Mouse (Mus musculus): Measurements from ENCODE around the gene Sema6d. TPM values are rescaled to one million over a fixed set of nuclear protein-coding genes. Genes with fewer than 3 reads are reported as not detected.

Gene Sema6d
- polyA plus RNA-seq, 1 experiment from 2014 or later: 19.0 TPM

DNA sequence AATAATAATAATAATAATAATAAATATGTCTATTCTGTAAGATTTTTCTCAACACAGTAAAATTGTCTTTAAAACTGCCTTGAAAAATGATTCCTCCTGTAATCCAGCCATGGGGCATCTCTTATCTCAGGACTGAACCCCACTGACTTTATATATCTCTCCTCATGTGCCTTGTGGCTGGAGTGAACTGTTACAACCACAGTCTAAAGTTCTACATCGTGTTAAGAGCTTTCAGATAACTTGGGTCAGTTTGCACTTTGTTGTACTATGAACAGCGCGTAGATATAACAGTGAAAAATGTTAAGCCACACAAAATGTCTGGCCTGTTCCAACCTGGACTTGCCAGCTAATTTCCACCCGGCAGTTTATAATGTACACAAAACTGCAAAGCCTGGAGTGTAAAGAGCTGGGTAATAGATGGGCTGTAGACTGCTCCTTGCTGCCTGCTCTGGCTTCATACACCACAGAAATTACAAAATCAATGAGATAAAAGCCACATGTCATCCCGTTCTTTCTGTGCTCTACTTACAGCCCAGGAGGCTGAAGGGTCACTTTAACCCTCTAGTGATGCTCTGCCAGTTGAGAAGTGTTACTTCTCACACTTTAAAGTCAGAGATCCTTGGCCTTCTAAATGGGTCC is 467.2 kb downstream of the Sema6d start:
- Histone ChIP-seq H3K4me1 (replicated peaks; ENCODE audit: control insufficient read depth, insufficient read depth, low read length) (peaks cover 11% of the 10 kb centered on the region), H3K9me3 (ENCODE audit: control insufficient read depth, low read length) (no peaks in the 10 kb centered on the region), H3K27me3 (ENCODE audit: control insufficient read depth, insufficient read depth, low read depth, low read length) (no peaks in the 10 kb centered on the region), H3K9ac (ENCODE audit: low read length) (no peak overlapping the region), H3K4me2 (ENCODE audit: low read depth, low read length) (no peak overlapping the region), H3K4me3 (ENCODE audit: low read length) (no peak overlapping the region), H3K36me3 (ENCODE audit: control insufficient read depth, insufficient read depth, low read length) (no peaks in the 10 kb centered on the region), H3K27ac (ENCODE audit: low read length) (peak overlapping the region; percentile 23)
- WGBS: 34% methylated on average over 5 of the region's 5 CpGs
- ATAC-seq (ENCODE audit: low read depth): peak; percentile 89

DNA sequence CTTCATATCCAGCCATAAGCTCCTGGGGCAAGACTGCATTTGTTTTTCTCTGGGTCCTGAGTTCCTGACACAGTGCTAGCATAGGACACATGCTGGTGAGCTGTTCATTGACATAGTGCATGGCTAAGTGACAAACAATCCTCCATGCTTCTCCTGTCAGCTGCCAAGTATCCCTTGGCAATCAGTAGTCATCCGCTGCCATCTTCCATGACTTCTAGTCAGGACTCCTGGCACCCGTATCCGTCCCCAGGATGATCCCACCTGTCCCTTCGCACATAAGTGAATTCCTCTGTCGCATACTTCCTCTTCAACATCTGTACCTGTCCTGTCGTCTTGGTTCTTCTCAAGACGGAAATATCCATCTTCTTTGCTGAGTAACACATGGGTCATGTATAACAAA is 468.3 kb downstream of the Sema6d start:
- no peak for ATAC-seq (ENCODE audit: low read depth)
- Histone ChIP-seq H3K4me1 (replicated peaks; ENCODE audit: control insufficient read depth, insufficient read depth, low read length) (peaks cover 11% of the 10 kb centered on the region), H3K36me3 (ENCODE audit: control insufficient read depth, insufficient read depth, low read length) (no peaks in the 10 kb centered on the region), H3K9me3 (ENCODE audit: control insufficient read depth, low read length) (no peaks in the 10 kb centered on the region), H3K9ac (ENCODE audit: low read length) (no peak overlapping the region), H3K27ac (ENCODE audit: low read length) (no peak overlapping the region), H3K27me3 (ENCODE audit: control insufficient read depth, insufficient read depth, low read depth, low read length) (no peaks in the 10 kb centered on the region), H3K4me2 (ENCODE audit: low read depth, low read length) (no peak overlapping the region), H3K4me3 (ENCODE audit: low read length) (no peak overlapping the region)
- 80% methylated on average over 7 of the region's 7 CpGs for WGBS

DNA sequence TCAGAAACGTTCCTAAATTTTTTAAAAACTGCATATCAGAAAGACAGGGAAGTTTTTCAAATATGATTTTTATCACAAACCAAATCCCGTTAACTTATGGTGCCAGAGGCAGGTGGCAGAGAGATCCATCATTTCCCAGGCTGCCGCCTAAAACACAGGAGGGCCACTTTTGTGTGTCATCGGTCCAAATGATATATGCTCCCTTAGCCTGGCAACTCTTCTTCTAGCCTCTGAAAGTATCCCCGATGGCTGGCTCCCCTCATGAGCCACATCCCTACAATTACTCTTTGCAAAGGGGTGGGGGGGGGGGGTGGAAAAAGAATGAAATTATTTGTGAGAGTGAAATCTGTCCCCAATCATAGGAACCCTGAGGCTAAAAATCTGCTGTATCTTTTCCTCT is 471.9 kb downstream of the Sema6d start:
- Histone ChIP-seq H3K4me1 (replicated peaks; ENCODE audit: control insufficient read depth, insufficient read depth, low read length) (peaks cover 5% of the 10 kb centered on the region), H3K36me3 (ENCODE audit: control insufficient read depth, insufficient read depth, low read length) (no peaks in the 10 kb centered on the region), H3K9me3 (ENCODE audit: control insufficient read depth, low read length) (no peaks in the 10 kb centered on the region), H3K9ac (ENCODE audit: low read length) (no peak overlapping the region), H3K4me3 (ENCODE audit: low read length) (no peak overlapping the region), H3K27ac (ENCODE audit: low read length) (no peak overlapping the region), H3K4me2 (ENCODE audit: low read depth, low read length) (no peak overlapping the region), H3K27me3 (ENCODE audit: control insufficient read depth, insufficient read depth, low read depth, low read length) (no peaks in the 10 kb centered on the region)
- WGBS: 54% methylated on average over 5 of the region's 5 CpGs
- no peak for ATAC-seq (ENCODE audit: low read depth)

DNA sequence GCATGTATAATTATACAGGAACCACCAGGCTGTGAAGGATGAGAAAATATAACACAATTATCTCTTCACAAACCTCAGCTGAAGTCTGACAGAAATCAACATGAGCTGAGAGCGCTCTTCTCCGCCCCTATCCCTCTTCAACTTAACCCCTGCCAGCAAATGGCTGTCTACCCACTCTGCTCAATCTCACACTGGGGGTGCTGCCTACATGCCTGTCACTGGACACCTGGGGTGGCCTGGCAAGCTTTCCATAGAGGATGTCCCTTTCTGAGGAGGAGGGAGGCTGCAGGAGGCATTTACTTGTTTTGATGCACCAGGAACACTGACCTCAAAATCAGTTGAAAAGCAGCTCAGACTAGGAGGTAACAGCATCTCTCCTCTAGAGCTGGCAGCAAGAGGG is 472.3 kb downstream of the Sema6d start:
- H3K4me2 ChIP-seq (ENCODE audit: low read depth, low read length): no peak overlapping the region
- peaks cover 5% of the 10 kb centered on the region for H3K4me1 ChIP-seq (replicated peaks; ENCODE audit: control insufficient read depth, insufficient read depth, low read length)
- no peaks in the 10 kb centered on the region for H3K9me3 ChIP-seq (ENCODE audit: control insufficient read depth, low read length)
- no peak overlapping the region for H3K4me3 ChIP-seq (ENCODE audit: low read length)
- no peaks in the 10 kb centered on the region for H3K27me3 ChIP-seq (ENCODE audit: control insufficient read depth, insufficient read depth, low read depth, low read length)
- no peaks in the 10 kb centered on the region for H3K36me3 ChIP-seq (ENCODE audit: control insufficient read depth, insufficient read depth, low read length)
- H3K27ac ChIP-seq (ENCODE audit: low read length): no peak overlapping the region
- 48% methylated on average over 2 of the region's 2 CpGs for WGBS
- ATAC-seq (ENCODE audit: low read depth): no peak
- H3K9ac ChIP-seq (ENCODE audit: low read length): no peak overlapping the region

DNA sequence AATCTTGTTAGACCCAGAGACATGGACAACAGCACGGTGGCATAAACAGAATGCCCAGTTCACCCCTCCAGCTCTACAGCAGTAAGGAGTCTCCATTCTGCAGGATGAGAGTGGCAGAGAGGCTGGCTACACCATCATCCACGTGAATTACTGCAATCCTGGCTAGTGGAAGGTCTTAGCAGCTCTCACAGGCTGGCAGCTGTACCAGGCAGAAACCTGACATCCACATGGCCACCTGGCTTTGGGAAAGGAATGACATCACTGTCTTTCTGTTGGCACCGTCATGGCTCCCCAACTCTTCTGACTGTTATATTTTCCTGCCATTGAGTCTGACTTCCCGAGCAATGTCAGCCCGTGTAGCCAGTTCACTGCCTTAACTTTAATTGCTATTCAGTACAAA is 474.0 kb downstream of the Sema6d start:
- Histone ChIP-seq H3K27me3 (ENCODE audit: control insufficient read depth, insufficient read depth, low read depth, low read length) (no peaks in the 10 kb centered on the region), H3K9me3 (ENCODE audit: control insufficient read depth, low read length) (no peaks in the 10 kb centered on the region), H3K36me3 (ENCODE audit: control insufficient read depth, insufficient read depth, low read length) (no peaks in the 10 kb centered on the region), H3K27ac (ENCODE audit: low read length) (no peak overlapping the region), H3K4me3 (ENCODE audit: low read length) (no peak overlapping the region), H3K9ac (ENCODE audit: low read length) (no peak overlapping the region), H3K4me2 (ENCODE audit: low read depth, low read length) (no peak overlapping the region), H3K4me1 (replicated peaks; ENCODE audit: control insufficient read depth, insufficient read depth, low read length) (no peaks in the 10 kb centered on the region)
- ATAC-seq (ENCODE audit: low read depth): no peak
- 77% methylated on average over 5 of the region's 5 CpGs for WGBS

DNA sequence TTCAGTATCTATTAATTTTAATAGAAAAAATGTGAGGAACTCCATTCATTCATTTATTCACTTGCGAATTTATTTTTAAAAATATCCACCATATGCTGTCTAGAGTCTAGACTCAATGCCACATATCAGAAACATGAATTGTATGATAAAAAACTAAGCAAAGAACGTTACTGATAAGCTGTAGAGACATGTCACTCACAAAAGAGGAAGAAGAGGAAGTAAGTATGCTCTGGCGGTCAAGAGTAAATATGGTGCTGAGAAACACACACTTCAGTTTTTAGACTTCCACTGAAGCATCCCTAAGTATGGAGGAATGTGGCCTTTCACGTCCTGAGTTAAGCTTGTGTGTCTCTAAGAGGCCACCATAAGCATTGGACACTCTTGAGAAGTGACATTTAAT is 484.0 kb downstream of the Sema6d start:
- Histone ChIP-seq H3K36me3 (ENCODE audit: control insufficient read depth, insufficient read depth, low read length) (no peaks in the 10 kb centered on the region), H3K9ac (ENCODE audit: low read length) (no peak overlapping the region), H3K4me2 (ENCODE audit: low read depth, low read length) (no peak overlapping the region), H3K9me3 (ENCODE audit: control insufficient read depth, low read length) (no peaks in the 10 kb centered on the region), H3K27ac (ENCODE audit: low read length) (no peak overlapping the region), H3K4me1 (replicated peaks; ENCODE audit: control insufficient read depth, insufficient read depth, low read length) (no peaks in the 10 kb centered on the region), H3K4me3 (ENCODE audit: low read length) (no peak overlapping the region), H3K27me3 (ENCODE audit: control insufficient read depth, insufficient read depth, low read depth, low read length) (no peaks in the 10 kb centered on the region)
- WGBS: 57% methylated on average over 4 of the region's 4 CpGs
- no peak for ATAC-seq (ENCODE audit: low read depth)

DNA sequence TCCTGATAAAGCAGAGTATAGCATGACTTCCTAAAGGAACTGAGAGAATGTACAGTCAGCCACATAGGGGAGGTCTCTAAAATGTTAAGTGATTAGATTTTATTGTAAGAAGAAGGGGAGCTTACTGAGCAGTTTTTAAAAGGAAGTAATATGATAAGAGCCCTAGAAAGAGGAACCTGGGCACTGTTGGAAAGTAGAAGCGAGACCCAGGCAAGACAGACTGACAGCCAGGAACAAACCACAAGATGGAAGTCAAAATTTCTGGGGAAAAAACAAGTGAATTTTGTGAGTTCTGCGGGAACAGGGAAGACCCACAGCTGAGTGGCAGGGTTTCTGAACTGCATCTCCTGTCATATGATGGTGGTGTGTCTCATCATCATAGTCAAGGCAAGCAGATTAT is 486.3 kb downstream of the Sema6d start:
- H3K27me3 ChIP-seq (ENCODE audit: control insufficient read depth, insufficient read depth, low read depth, low read length): no peaks in the 10 kb centered on the region
- ATAC-seq (ENCODE audit: low read depth): no peak
- H3K9me3 ChIP-seq (ENCODE audit: control insufficient read depth, low read length): no peaks in the 10 kb centered on the region
- H3K4me1 ChIP-seq (replicated peaks; ENCODE audit: control insufficient read depth, insufficient read depth, low read length): no peaks in the 10 kb centered on the region
- WGBS: 80% methylated on average over 2 of the region's 2 CpGs
- H3K27ac ChIP-seq (ENCODE audit: low read length): no peak overlapping the region
- H3K4me2 ChIP-seq (ENCODE audit: low read depth, low read length): no peak overlapping the region
- no peak overlapping the region for H3K4me3 ChIP-seq (ENCODE audit: low read length)
- no peak overlapping the region for H3K9ac ChIP-seq (ENCODE audit: low read length)
- H3K36me3 ChIP-seq (ENCODE audit: control insufficient read depth, insufficient read depth, low read length): no peaks in the 10 kb centered on the region

DNA sequence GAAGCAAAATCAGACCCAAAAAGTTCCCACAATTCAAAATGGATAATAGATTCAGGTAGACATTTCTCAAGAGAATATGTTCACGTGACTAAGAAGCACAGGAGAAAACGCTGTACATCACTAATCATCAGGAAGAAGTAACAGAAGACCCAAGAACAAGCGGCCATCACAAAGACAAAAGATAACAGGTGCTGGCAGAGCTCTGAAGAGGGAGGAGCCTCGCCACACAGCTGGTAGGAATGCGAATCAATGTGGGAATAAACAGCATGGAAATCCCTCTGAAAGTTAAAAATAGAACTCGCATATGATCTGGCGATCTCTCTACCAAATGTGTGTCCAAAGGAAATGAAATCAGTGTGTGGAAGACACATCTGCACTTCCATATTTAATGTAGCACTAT is 493.8 kb downstream of the Sema6d start:
- Histone ChIP-seq H3K4me3 (ENCODE audit: low read length) (no peak overlapping the region), H3K36me3 (ENCODE audit: control insufficient read depth, insufficient read depth, low read length) (no peaks in the 10 kb centered on the region), H3K27me3 (ENCODE audit: control insufficient read depth, insufficient read depth, low read depth, low read length) (no peaks in the 10 kb centered on the region), H3K4me2 (ENCODE audit: low read depth, low read length) (no peak overlapping the region), H3K9me3 (ENCODE audit: control insufficient read depth, low read length) (no peaks in the 10 kb centered on the region), H3K27ac (ENCODE audit: low read length) (no peak overlapping the region), H3K9ac (ENCODE audit: low read length) (no peak overlapping the region), H3K4me1 (replicated peaks; ENCODE audit: control insufficient read depth, insufficient read depth, low read length) (no peaks in the 10 kb centered on the region)
- ATAC-seq (ENCODE audit: low read depth): no peak
- 56% methylated on average over 7 of the region's 7 CpGs for WGBS

DNA sequence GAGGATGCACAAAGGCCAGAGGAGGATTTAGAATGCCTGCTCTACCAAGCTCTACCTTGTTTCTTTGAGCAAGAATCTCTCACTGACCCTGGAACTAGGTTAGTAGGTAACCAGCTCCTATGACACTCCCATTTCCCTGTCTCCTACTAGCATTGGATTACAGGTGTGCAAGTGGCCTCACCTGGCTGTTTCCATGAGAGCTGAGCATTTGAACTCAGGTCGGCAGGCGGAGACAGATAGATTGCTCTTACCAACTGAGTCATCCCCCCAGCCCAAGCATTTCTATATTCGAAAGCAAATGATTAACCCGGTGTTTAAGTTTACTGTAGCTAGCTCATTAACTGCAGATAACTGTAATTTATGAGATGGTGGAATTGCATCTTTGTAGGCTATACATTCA is 503.0 kb downstream of the Sema6d start:
- H3K9me3 ChIP-seq (ENCODE audit: control insufficient read depth, low read length): no peaks in the 10 kb centered on the region
- H3K27me3 ChIP-seq (ENCODE audit: control insufficient read depth, insufficient read depth, low read depth, low read length): no peaks in the 10 kb centered on the region
- no peaks in the 10 kb centered on the region for H3K36me3 ChIP-seq (ENCODE audit: control insufficient read depth, insufficient read depth, low read length)
- ATAC-seq (ENCODE audit: low read depth): no peak
- no peak overlapping the region for H3K4me3 ChIP-seq (ENCODE audit: low read length)
- H3K4me1 ChIP-seq (replicated peaks; ENCODE audit: control insufficient read depth, insufficient read depth, low read length): no peaks in the 10 kb centered on the region
- H3K9ac ChIP-seq (ENCODE audit: low read length): no peak overlapping the region
- H3K4me2 ChIP-seq (ENCODE audit: low read depth, low read length): no peak overlapping the region
- no peak overlapping the region for H3K27ac ChIP-seq (ENCODE audit: low read length)
- WGBS: 78% methylated on average over 4 of the region's 4 CpGs

DNA sequence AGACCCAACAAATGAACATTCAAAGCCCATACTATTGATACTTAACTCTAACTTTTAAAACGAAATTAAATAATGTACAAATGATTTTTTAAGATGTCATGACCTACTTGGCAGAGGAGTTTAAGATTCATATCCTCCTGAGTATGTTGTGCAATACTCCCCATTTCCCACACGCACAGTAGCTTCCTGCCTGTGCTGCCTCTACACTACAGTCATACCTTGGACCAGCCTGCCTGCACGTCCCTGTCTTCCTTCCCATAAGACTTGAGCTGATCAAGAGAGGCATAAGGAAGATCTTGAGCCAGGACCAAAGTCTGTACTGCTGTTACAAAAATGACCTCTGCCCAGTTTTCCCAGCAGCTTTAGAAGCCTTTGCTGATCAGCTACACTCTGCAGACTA is 509.2 kb downstream of the Sema6d start:
- Histone ChIP-seq H3K4me2 (ENCODE audit: low read depth, low read length) (no peak overlapping the region), H3K9ac (ENCODE audit: low read length) (no peak overlapping the region), H3K27me3 (ENCODE audit: control insufficient read depth, insufficient read depth, low read depth, low read length) (no peaks in the 10 kb centered on the region), H3K4me3 (ENCODE audit: low read length) (no peak overlapping the region), H3K36me3 (ENCODE audit: control insufficient read depth, insufficient read depth, low read length) (no peaks in the 10 kb centered on the region), H3K27ac (ENCODE audit: low read length) (no peak overlapping the region), H3K4me1 (replicated peaks; ENCODE audit: control insufficient read depth, insufficient read depth, low read length) (no peaks in the 10 kb centered on the region), H3K9me3 (ENCODE audit: control insufficient read depth, low read length) (no peaks in the 10 kb centered on the region)
- WGBS: 49% methylated on average over 3 of the region's 3 CpGs
- no peak for ATAC-seq (ENCODE audit: low read depth)

All from lung, embryonic 16.5 days (tissue).